Mouse (Mus musculus) large intestine, adult 2 months (tissue): ENCODE results near the gene Tmem135. TPM values are rescaled to one million over a fixed set of nuclear protein-coding genes. Genes with fewer than 3 reads are reported as not detected.

Source experiments
- DNase-seq: peaks from one replicate; pipeline ENCODE4 v3.0.0-alpha.2; 2012; ENCODE audit warnings: low read depth, low spot score
- WGBS: fragments of 180-500 bp; shearing (Covaris S2); methylation state at CpG from one replicate; pipeline ENCODE4 v1.1.7; 2018; 5-methylcytosine and 5-hydroxymethylcytosine counted together
- polyA plus RNA-seq: library from polyadenylated mRNA; depleted of rRNA; stranded (reverse); fragments of >200 nt; gene quantifications from 2 replicates; pipeline ENCODE4 v1.2.3, GENCODE M21; 2012; rRNA removed

Tmem135 gene
- polyA plus RNA-seq, 1 experiment, result 7.5 TPM

DNA sequence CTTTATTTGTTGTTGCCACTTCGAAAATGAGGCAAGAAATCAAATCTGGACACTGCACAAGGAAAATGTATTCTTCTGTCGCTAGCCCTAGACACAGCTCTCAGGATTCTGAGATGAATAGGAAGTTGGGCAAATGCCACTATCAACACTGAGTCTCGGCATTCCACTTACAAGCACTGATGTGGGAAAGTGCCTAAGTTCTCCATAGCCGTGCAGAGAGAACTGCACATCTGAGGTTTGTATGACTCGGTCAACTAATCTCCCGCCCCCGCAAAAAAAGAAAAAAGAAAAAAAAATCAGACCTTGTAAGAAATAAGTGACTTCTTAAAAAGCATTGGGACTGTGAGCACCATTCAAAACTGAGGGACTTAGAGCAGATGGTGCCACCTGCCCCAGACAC is 248.3 kb downstream of the Tmem135 start:
- no peak for DNase-seq
- WGBS, result 68% methylated on average over 7 of the region's 7 CpGs

DNA sequence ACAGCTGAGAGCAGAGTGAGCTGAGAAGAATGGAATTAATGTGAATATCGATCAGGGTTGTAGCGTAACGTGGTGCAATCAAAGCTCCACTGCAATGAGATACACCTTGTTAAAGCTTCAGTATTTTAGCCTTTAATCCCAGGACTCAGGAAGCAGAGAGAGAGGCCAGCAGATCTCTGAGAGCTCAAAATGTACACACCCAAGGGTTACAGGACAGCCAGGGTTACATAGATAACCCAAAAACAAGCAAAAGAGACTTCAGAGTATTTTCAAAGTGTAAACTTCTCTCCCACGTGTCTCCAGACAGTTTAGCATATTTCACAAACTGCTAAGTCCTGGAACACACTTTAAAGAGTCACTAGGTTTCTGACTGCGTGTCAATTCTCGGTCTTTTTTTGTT is 248.8 kb downstream of the Tmem135 start:
- WGBS, result 78% methylated on average over 6 of the region's 6 CpGs
- no peak for DNase-seq

DNA sequence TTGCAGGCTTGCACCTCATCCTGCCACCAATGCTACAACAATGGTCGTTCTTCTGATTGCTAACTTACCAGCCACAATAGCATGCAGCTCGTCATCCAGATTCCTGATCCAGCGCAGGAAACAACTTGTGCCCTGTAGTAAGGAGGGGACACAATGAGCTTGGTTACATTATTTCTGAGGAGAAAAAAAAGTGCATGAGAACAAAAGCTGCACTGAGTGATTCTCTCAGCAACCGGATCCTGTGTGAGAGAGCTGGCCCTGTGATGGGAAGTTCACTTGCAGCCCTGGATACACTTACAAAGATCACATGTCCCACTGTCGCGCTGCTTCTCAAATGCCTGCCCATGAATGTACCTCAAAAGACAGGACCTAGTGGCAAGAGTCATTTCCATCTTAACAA is 252.7 kb downstream of the Tmem135 start:
- 85% methylated on average over 6 of the region's 6 CpGs for WGBS
- DNase-seq, result no peak

DNA sequence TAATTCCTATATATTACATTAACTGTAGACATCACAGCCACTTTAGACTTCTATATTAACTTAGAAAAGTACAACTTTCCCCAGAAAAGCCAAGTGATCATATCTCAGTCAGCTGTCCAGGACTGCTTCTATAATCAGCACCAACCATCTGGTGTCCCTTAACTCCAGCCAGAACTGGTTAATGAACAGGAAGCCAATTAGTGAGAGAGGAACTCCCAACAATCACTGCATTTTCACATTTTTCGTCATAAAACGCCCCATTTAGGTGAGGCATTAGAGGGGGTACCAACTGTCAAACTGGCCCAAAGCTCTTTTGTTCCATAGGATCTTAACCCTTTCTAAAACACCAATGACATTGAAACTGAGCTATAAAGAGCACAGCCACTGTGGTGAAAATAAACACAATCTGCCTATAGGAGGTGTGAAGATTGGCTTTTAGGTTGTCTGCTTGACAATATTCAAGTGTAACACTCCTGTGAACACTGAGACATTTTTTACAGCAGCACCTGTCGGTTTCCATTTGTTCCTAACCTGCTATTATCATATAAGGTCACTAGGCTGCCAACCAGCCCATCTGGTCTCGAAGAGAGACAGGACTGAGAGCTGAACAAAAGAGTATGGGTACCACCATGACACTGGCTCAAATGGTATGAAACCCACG is 263.3 kb downstream of the Tmem135 start:
- WGBS, result 91% methylated on average over 5 of the region's 5 CpGs
- DNase-seq, result no peak

DNA sequence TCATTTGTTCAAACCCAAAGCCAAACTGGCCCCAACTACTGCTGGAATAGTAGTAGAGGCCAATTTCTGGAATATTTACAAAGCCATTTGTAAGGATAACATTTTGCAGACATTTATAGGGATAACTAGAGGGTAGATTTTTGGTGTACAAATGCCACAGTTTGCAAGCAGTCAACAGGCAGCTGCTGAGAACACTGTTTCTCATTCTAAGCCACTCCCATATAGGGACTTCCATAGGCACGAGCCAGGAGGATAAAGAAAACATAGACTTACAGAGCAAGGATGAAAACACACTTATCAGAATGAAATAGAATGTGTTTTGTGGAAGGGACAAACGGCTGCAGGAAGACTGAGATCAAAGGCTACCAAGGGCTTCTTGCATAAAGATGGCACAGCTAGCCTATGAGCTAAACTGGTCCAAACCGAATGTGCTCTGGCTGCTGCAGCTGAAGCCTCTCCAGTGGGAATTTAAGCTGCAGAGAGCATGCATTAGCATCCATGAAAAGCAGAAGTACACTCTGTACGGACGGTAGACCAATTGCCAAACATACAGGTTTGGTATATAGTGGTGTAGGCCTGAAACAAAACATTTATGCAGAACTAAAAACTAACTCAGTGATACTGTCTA is 269.0 kb downstream of the Tmem135 start:
- no peak for DNase-seq
- WGBS, result 71% methylated on average over 5 of the region's 5 CpGs

DNA sequence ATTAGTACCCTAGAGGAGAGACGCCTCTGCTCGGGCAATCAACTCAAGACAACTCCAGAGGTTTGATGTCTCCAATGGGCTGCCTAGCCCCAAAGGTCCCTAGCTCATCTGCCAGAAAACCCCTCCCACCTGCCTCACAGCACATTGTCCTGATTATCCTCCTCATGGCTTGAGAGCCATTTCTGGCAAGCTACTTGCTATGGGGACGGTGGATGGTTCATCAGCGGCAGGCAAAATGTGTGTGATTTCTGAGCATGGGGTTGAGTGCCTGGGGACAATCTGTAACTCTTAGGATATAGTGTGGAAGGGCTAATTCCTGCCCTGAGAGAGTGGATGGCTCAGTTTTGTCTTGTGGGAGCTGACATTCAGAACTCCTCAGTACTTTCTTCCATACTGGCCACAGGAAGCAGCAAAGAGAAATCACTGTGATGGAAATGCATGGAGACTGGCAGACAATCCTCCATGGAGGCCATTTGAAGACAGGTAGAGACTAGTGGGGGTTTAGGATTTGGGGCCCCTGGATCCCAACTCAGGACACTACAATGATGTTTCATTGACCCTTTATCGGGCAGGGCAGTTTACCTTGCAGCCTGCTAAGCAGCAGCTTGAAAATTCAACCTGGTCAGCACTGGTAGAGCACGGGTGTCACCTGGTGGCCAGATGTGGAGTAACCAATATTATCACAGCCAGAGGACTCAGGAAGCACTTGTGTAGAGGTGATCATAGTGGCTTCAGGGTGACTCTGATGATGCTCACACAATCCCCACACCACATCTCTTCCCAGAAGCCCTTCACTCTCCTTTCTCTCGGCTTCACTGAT is 277.7 kb downstream of the Tmem135 start:
- WGBS, result 58% methylated on average over 7 of the region's 7 CpGs

DNA sequence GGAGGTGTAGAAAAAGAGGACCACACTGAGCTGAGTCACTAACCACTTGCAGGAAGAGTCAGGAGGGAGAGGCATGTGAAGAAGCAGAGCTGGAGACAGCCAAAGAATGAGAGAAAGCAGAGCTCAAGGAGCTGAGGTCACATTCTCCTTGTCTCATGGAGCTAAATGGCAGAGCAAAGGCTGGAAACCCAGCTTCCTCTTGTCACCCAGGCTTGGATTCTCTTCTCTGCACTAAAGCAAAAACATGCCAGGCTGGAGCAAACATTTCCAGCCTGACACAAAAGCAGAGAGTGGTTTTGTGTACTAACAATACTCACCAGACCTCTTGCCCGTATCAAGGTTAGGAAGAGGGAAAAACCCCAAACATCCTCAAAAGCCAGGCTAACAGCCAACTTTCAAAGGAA is 287.8 kb downstream of the Tmem135 start:
- WGBS, result 56% methylated on average over 1 of the region's 1 CpGs
- no peak for DNase-seq

More for the DNA sequence above, 277.7 kb downstream of the Tmem135 start:
- DNase-seq, result peak; percentile 7

DNA sequence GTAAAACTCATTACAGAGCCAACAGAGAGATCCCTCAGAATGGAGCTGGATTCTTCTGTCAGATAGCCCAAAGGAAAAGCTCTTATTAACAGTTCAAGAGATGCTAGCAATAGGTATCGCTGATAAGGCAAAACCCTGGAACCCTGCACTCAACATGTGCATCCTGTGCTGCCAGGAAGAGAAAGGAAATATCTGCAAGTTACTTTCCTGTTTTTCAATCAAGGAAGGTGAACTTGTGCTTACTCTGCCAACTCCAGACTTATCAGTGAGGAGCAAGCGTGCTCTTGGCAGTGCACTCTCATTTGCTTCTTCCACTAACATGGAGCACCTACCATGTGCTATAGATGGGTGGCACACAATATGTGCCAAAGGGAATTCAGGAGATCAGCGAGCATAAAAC is 288.4 kb downstream of the Tmem135 start:
- WGBS, result 75% methylated on average over 3 of the region's 3 CpGs
- no peak for DNase-seq

DNA sequence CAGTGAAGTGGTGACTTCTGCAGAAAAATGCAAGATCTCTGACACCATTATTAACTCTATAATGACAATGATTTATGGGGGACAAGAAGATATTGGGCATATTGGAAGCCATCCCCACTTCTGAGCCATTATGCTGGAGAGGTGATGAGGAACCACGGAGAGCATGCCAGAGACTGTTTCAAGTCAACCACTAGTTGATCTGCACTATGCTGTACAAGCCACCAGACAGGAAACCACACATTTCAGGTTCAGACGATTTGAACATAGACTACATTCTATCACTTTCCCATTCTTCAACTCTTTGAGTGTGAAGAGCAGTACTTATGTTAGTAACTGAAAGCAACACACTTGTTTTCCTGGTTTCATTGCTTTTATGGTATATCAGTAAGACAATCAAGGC is 297.6 kb downstream of the Tmem135 start:
- no peak for DNase-seq
- 74% methylated on average over 2 of the region's 2 CpGs for WGBS

DNA sequence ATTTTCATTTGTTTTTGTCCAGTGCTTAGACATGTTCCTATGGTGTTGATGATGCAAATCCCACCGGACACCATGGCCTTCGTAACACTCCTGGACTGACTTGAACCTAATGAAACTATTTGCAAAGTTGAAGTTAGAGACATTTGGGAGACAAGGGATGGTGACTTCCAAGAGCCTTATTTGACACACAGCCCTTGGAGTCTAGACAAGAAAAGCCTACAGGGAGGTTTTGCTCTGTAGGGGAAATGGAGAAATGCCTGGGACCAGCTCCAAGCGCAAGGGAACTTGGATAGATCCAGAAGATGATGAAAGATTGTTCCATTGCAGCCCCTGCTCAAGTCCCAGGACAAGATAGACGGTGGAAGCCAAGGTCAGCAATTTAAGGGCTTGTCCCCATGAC is 304.3 kb downstream of the Tmem135 start:
- DNase-seq, result no peak
- WGBS, result 79% methylated on average over 4 of the region's 4 CpGs

Other genes with a start within 250 kb of the Tmem135 start
- gene Fzd4, start 133 bp upstream of the Tmem135 start, polyA plus RNA-seq, result 2.1 and 3.8 TPM in 2 replicates
- 150 and 189 TPM in 2 replicates for gene Prss23, start 123.0 kb upstream of the Tmem135 start, polyA plus RNA-seq
- 2.7 and 6.3 TPM in 2 replicates for gene Me3, start 228.2 kb upstream of the Tmem135 start, polyA plus RNA-seq